Mouse (Mus musculus) cortical plate, adult 2 months (tissue): ENCODE results near the gene Naip6.
"Not testable (repeated sequence)": the region's sequence is repeated elsewhere in the genome, so short reads cannot be mapped to it uniquely, and the experiment has no call there.

Experiments used
- CTCF ChIP-seq: fragments of 200-500 bp; IDR thresholded peaks from 2 replicates; pipeline ENCODE4 v1.5.1; 2011; ENCODE audit warnings: mild to moderate bottlenecking, control low read depth, low read length; ENCODE audit not compliant: insufficient read depth; ENCODE audit errors: extremely low read depth
- POLR2A ChIP-seq: fragments of 200-500 bp; IDR thresholded peaks from 2 replicates; pipeline ENCODE4 v1.6.1; 2011; ENCODE audit warnings: mild to moderate bottlenecking, low read length, control low read depth; ENCODE audit not compliant: insufficient read depth; ENCODE audit errors: extremely low read depth

DNA sequence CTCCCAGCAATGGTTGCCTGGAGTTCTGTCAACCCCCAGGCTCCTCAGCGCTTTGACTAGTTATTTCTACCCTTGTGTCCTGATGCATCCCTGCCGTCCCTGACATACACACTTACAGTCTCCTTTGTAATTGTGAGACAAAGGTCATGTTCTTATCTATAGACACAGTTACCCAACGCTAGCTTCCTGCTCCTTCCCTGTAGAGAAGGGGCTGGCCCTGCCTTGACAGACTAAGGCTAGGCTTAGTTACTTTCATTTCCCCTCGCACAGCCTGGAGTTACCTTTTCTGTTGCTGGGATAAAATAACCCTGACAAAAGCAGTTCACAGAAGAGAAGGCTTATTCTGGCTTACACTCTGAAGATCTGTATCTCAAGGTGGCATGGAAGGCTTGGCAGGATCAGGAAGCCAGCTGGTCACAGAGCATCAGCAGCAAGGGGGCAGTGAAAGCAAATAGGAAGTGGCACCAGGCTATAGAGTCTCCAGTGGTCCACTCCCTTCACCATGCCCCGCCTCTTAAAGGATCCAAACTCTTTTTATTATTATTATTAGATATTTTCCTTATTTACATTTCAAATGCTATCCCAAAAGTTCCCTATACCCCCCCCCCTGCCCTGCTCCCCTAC, 70.5 kb downstream of the Naip6 start:
- not testable (repeated sequence) for TF ChIP-seq CTCF, POLR2A
